Mouse (Mus musculus): Measurements from ENCODE around the gene Plek2.

GRCm38 (mm10) chr12:78947661-78948060 lies 40.9 kb upstream of the Plek2 start:
- TF ChIP-seq POLR2A (IDR thresholded peaks at IDR 0.05; ENCODE audit: low read depth, low read length): no peak
- no peak for TF ChIP-seq CTCF (conservative IDR thresholded peaks at IDR 0.05; ENCODE audit: insufficient read depth, insufficient read length, low read depth, low read length)
